Mouse (Mus musculus) induced T-regulatory cell, adult 2 months (primary cell): ENCODE measurements at regions not wholly inside any gene's neighbourhood (a gene's known extent, or its start where the extent isn't known, plus 50 kb on each side); places are given as distances from the start of the nearest gene placed in this dataset.
"Not testable (repeated sequence)": the region's sequence is repeated elsewhere in the genome, so short reads cannot be mapped to it uniquely, and the experiment has no call there.

ENCODE experiments used
- DNase-seq: peaks from one replicate; pipeline ENCODE4 v3.0.0-alpha.2; 2012; ENCODE audit warnings: low read depth

GRCm38 (mm10) chr4:89753484-89753883 lies 74.2 kb downstream of the Dmrta1 start:
- DNase-seq = no peak

DNA sequence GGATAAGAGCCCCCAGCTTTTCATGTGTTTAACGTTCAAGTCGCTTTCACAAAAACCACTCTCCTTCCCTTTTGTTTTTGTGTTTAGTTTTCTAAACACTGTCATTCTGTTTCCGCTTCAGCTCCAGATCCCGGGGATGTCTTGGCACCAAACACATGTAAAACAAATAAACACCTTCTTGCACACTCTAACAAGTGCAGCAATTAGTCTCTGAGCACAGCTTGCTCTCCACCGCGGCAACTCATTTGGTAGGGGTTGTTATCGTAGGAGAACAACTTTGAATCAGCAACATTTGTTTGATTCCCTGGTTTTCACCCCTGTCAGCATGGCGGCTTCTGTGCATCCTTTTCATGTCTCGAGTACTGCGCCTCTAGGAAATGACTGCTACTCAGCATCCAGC lies 97.0 kb downstream of the Dmrta1 start:
- no peak for DNase-seq

DNA sequence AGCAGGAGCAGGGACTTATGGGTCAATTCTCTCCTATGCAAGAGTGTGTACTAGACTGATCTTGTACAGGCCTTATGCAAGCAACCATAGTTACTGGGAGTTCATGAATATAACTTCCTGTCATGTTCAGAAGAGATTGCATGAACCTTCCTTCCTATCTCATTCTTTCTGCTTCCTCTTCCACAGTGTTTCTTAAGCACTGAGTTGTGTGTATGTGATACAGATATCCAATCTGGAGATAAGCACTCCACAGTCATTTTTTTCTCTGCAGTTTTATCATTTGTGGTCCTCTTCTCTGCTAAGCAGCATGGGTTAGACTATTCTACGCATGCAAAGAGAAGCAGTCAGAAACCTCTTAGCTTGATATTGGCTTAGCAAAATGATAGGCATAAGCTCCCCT lies 102.3 kb downstream of the Dmrta1 start:
- DNase-seq = no peak

DNA sequence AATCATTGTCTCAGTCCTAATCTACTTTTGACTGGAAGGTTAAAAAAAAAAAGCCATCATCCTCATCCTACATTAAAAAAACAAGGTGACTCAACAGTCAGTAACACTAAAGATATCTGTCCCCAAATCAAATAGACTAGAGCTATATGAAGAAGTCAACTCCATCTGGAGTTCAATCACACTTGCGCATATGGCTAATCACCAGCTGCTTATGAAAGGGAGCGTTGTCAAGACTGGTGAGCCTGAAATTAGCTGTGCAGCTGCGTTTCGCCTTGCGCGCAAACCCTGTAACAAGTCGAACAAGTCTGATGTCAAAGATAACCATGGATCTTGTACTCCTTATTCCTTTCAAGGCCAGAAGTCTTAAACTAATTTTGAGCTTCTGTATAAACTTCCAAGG lies 137.6 kb downstream of the Dmrta1 start:
- no peak for DNase-seq

- no peak for DNase-seq
Measured at GRCm38 (mm10) chr4:89834552-89835206, 155.4 kb downstream of the Dmrta1 start.

DNA sequence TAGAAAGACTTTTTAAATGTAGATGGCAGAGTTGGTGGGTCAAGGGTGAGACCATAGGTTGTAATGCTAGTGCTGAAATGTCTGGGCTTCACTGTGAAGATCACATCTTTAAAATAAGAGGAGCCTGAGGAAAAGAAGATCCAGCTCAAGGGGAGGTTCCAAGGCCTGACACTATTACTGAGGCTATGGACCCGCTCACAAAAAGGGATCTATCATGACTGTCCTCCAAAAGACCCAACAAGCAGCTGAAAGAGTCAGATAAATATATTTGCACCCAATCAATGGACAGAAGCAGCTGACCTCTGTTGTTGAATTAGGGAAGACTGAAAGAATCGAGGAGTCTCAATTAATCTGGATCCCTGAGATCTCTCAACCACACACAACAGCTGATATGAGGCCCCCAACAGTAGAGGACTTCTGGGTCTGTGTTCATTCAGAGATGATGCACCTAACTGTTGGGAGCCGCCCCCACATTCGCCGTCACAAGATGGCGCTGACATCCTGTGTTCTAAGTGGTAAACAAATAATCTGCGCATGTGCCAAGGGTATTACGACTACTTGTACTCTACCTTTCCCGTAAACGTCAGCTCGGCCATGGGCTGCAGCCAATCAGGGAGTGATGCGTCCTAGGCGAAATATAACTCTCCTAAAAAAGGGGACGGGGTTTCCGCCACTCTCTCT lies 196.3 kb downstream of the Dmrta1 start:
- DNase-seq = peak; percentile 65

GRCm38 (mm10) chr4:89876131-89876530 lies 196.9 kb downstream of the Dmrta1 start:
- not testable (repeated sequence) for DNase-seq

GRCm38 (mm10) chr4:89881083-89881482 lies 201.8 kb downstream of the Dmrta1 start:
- no peak for DNase-seq

- DNase-seq = no peak
Measured at GRCm38 (mm10) chr4:89909622-89910021, 230.4 kb downstream of the Dmrta1 start.

DNA sequence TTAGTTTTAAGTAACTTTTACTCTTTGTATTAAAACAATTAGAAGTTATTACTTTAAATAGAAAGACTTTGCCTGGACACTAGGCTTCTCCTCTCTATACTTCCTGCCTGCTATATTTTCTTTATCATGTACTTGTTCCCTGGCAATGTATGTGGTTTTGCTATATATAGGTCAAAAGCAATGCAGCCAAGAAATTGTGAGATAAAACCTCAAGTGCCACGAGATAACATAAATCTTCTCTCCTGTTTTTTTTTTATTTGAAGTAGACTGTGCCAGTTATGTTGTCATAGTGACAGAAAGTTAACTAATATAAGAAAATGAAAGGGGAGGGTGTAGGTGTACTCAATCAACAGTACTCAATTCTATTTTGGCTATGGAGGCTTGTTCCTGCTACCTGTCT lies 258.4 kb downstream of the Dmrta1 start:
- no peak for DNase-seq

- no peak for DNase-seq
Measured at GRCm38 (mm10) chr4:89941308-89941707, 262.1 kb downstream of the Dmrta1 start.

GRCm38 (mm10) chr4:89976146-89976545 lies 242.5 kb upstream of the Zfp352 start:
- DNase-seq = no peak

DNA sequence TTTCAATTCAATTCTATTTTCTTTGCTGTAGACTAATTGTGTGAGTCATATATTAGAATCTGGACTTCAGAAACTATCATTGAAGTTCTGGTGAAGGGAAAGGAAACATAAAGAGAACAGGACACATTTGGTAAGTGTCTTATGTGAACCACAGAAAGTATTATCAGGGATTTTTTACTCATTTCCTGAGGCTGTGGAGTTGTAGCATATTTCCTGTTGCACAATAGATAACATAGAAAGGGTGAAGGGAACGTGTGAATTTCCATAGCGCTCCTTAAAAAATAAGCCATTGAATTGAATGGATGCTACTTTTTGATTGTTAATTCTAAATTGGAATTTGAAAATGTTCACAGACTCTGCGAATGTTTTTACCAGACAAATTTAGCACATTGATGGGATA lies 215.2 kb upstream of the Zfp352 start:
- DNase-seq = no peak

DNA sequence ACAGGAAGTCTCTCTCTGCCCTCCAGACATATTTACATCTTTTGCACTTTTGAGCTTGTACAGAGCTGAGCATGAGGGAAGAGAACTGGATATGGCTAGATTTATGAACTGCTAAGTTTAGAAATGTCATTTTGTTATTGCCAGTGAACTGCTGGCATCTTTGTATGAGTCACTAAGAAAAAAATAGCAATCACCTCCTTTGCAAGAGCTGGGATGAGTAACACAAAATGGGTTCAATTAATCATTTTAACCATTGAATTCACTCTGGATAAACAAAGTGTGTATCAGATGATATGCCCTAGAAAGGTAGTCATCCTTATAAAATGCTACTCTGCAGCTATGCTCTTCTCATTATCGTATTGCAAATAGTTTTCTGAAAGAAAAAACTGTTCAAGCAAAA lies 214.7 kb upstream of the Zfp352 start:
- DNase-seq = no peak

- no peak for DNase-seq
Measured at GRCm38 (mm10) chr4:90012723-90013122, 205.9 kb upstream of the Zfp352 start.

DNA sequence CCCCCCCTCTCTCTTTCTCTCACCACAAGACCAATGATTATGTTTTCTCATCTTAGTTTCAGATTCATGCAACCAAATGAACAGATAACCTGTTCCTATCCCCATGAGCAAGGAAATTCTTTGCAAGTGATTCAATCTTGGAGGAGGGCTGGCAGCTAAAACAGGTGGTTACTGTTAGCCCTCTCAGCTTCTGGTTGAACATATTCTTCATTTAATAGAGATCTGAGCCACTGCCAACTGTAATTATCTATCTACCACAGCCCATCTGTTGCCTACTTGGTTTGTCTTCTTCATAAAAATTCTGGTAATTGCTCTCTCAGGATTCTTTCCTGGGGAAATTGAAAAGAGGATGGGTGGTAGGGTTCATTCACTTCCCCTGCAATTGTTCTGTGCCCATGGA lies 204.4 kb upstream of the Zfp352 start:
- DNase-seq = no peak
